Mouse (Mus musculus): Measurements from ENCODE around the gene Sorcs2. TPM values are rescaled to one million over a fixed set of nuclear protein-coding genes. Genes with fewer than 3 reads are reported as not detected.

The Sorcs2 gene
- polyA plus RNA-seq, 1 experiment from 2014 or later, result 12.9 TPM

DNA sequence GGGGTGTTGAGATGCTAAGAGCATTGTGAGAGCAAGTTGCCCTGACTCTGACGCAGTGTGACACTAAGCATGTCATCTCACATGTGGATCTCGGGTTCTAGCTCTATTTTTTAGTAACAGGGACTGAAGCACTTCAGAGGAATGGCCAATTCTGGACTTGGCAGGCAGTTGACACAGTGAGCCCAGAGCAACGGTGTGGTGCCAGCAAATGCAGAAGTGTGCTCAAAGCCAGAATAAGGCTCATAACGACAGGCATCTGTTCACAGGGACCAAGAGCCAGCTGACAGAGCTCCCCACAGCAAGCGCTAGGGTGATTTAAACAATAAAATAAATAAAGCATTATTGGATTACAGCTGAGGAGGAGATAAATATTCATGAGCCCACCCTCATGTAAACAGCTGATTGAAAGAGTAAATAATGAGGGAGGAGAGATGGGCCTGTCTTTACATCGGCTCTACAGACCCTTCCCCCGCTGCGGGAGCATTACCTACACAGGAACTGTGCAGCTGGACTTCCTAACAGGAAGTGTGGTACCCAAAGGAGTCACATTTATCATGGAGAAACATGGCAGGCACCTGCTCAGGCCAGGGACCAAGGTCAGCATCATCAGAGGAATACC, 267.4 kb downstream of the Sorcs2 start:
- H3K9ac ChIP-seq, result no peak overlapping the region
- no peaks in the 10 kb centered on the region for H3K9me3 ChIP-seq
- H3K4me2 ChIP-seq (replicated peaks), result no peak overlapping the region
- 59% methylated on average over 8 of the region's 8 CpGs for WGBS
- 0 out of 2 replicates have a peak, but pooled peaks cover 7% of the 10 kb centered on the region for H3K4me1 ChIP-seq
- H3K4me3 ChIP-seq, result no peak overlapping the region
- ATAC-seq (ENCODE audit: insufficient number of reproducible peaks, insufficient read depth, low FRiP score, low TSS enrichment), result no peak
- H3K27ac ChIP-seq, result no peak overlapping the region
- H3K27me3 ChIP-seq, result no peaks in the 10 kb centered on the region
- H3K36me3 ChIP-seq, result no peaks in the 10 kb centered on the region

GRCm38 (mm10) chr5:36129661-36130060, 268.3 kb downstream of the Sorcs2 start:
- Histone ChIP-seq H3K27ac (no peak overlapping the region), H3K9me3 (no peaks in the 10 kb centered on the region), H3K9ac (no peak overlapping the region), H3K36me3 (no peaks in the 10 kb centered on the region), H3K27me3 (no peaks in the 10 kb centered on the region), H3K4me3 (no peak overlapping the region), H3K4me2 (replicated peaks) (no peak overlapping the region), H3K4me1 (0 out of 2 replicates have a peak, but pooled peaks cover 7% of the 10 kb centered on the region)
- ATAC-seq (ENCODE audit: insufficient number of reproducible peaks, insufficient read depth, low FRiP score, low TSS enrichment), result no peak
- WGBS, result 74% methylated on average over 2 of the region's 2 CpGs

DNA sequence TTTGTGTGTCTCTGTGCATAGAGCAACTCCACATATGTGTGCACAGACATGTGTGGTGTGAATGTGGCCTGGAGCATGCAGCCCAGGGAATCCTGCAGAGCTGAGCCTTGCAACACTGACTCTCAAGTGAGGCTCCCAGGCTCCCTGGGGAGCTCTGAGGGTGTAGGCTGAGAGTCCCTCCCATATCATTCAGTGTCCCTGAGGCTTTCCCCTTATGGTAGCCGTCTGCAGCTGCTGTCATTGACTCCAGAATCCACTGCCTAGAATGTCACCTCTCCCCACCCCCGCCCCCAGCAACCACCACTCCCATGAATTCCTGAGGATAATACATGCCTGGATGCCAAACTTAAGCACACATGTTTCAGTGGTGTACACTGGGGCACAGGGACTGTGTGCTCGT, 269.4 kb downstream of the Sorcs2 start:
- whole genome bisulfite sequencing, result 55% methylated on average over 3 of the region's 3 CpGs
- H3K36me3 ChIP-seq, result no peaks in the 10 kb centered on the region
- H3K27ac ChIP-seq, result no peak overlapping the region
- H3K4me3 ChIP-seq, result no peak overlapping the region
- H3K4me2 ChIP-seq (replicated peaks), result no peak overlapping the region
- H3K9ac ChIP-seq, result no peak overlapping the region
- no peak for ATAC-seq (ENCODE audit: insufficient number of reproducible peaks, insufficient read depth, low FRiP score, low TSS enrichment)
- H3K4me1 ChIP-seq, result 0 out of 2 replicates have a peak, but pooled peaks cover 7% of the 10 kb centered on the region
- no peaks in the 10 kb centered on the region for H3K27me3 ChIP-seq
- H3K9me3 ChIP-seq, result no peaks in the 10 kb centered on the region

DNA sequence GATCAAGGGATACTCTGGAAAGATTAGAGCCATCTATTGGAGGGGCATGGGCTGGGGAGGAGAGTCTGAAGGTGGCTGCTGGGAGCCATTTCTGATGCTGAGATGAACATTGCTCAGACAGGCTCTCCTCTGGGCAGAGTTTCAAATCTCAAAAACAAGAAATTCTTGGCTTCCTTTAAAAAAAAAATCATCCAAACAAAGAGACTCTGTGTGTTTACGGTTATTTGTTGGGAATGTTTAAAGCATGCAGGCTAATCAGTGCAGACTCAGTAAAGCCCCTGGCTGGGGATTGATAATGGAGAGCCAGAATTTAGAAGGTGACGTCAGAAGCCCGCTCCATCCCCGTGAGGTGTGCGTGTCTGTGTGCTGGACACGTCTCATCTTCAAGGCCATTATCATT, 272.9 kb downstream of the Sorcs2 start:
- Histone ChIP-seq H3K4me3 (no peak overlapping the region), H3K27me3 (no peaks in the 10 kb centered on the region), H3K4me1 (0 out of 2 replicates have a peak, but pooled peaks cover 17% of the 10 kb centered on the region), H3K4me2 (replicated peaks) (no peak overlapping the region), H3K9me3 (no peaks in the 10 kb centered on the region), H3K9ac (no peak overlapping the region), H3K27ac (no peak overlapping the region), H3K36me3 (no peaks in the 10 kb centered on the region)
- no peak for ATAC-seq (ENCODE audit: insufficient number of reproducible peaks, insufficient read depth, low FRiP score, low TSS enrichment)
- 81% methylated on average over 6 of the region's 6 CpGs for WGBS

- H3K27ac ChIP-seq, result no peak overlapping the region
- no peaks in the 10 kb centered on the region for H3K9me3 ChIP-seq
- H3K9ac ChIP-seq, result no peak overlapping the region
- no peaks in the 10 kb centered on the region for H3K36me3 ChIP-seq
- H3K4me3 ChIP-seq, result no peak overlapping the region
- no peak for ATAC-seq (ENCODE audit: insufficient number of reproducible peaks, insufficient read depth, low FRiP score, low TSS enrichment)
- H3K4me1 ChIP-seq, result 0 out of 2 replicates have a peak, but pooled peaks cover 13% of the 10 kb centered on the region
- H3K27me3 ChIP-seq, result no peaks in the 10 kb centered on the region
- WGBS, result 69% methylated on average over 10 of the region's 10 CpGs
- no peak overlapping the region for H3K4me2 ChIP-seq (replicated peaks)
Measured at GRCm38 (mm10) chr5:36122987-36123386, 275.0 kb downstream of the Sorcs2 start.

DNA sequence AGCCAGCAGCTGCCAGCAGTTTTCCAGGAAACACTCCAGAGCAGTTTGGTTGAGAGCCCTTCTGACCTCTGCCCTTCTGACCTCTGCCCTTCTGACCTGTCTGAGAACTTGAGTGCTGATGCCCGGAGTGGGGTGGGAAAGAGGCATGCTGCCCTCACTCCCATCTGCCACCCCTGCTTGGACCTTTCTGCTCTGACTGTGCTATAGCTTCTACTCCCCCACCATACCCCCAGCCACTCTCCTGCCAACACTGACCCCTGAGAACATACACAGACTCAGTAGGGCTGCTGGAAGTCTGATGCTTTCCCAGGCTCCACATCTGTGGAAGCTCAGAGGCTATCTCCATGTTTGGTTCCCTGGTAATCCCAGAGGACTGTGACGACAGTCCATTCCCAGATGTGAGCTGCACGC, 277.0 kb downstream of the Sorcs2 start:
- Histone ChIP-seq H3K9me3 (no peaks in the 10 kb centered on the region), H3K27ac (no peak overlapping the region; the same call in 1 of the 2 replicates), H3K4me3 (no peak overlapping the region), H3K27me3 (no peaks in the 10 kb centered on the region), H3K9ac (no peak overlapping the region), H3K4me2 (replicated peaks) (no peak overlapping the region), H3K4me1 (0 out of 2 replicates have a peak, but pooled peaks cover 13% of the 10 kb centered on the region), H3K36me3 (no peaks in the 10 kb centered on the region)
- WGBS, result 9% methylated on average over 3 of the region's 3 CpGs
- no peak for ATAC-seq (ENCODE audit: insufficient number of reproducible peaks, insufficient read depth, low FRiP score, low TSS enrichment)

- Histone ChIP-seq H3K4me1 (0 out of 2 replicates have a peak, but pooled peaks cover 12% of the 10 kb centered on the region), H3K27ac (no peak overlapping the region), H3K9me3 (no peaks in the 10 kb centered on the region), H3K4me2 (replicated peaks) (no peak overlapping the region), H3K27me3 (no peaks in the 10 kb centered on the region), H3K9ac (no peak overlapping the region), H3K4me3 (no peak overlapping the region), H3K36me3 (no peaks in the 10 kb centered on the region)
- ATAC-seq (ENCODE audit: insufficient number of reproducible peaks, insufficient read depth, low FRiP score, low TSS enrichment), result no peak
- 67% methylated on average over 5 of the region's 5 CpGs for WGBS
Measured at GRCm38 (mm10) chr5:36118061-36118460, 279.9 kb downstream of the Sorcs2 start.

- Histone ChIP-seq H3K36me3 (no peaks in the 10 kb centered on the region), H3K27me3 (no peaks in the 10 kb centered on the region), H3K4me3 (no peak overlapping the region), H3K9me3 (no peaks in the 10 kb centered on the region), H3K4me2 (replicated peaks) (no peak overlapping the region), H3K27ac (no peak overlapping the region), H3K4me1 (0 out of 2 replicates have a peak, but pooled peaks cover 2% of the 10 kb centered on the region), H3K9ac (no peak overlapping the region)
- no peak for ATAC-seq (ENCODE audit: insufficient number of reproducible peaks, insufficient read depth, low FRiP score, low TSS enrichment)
- WGBS, result 58% methylated on average over 7 of the region's 7 CpGs
Measured at GRCm38 (mm10) chr5:36115519-36115918, 282.4 kb downstream of the Sorcs2 start.

DNA sequence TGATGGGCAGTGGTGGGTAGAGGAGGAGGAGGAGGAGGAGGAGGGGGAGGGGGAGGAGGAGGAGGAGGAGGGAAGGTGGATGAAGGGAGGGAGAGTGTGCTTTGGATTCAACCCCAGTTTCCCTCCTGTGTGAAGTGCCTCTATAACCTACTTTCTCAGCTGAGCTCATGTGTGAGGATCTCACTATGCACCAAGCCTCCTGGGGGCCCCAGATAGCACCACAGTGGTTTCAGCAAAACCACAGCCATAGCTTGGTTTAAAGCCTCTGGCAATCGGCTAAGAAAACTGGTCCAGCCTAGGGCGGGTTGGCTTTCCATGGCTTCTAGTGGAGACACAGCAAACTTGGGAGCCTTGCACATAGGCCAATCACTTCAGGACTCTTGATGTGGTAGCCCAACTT, 284.2 kb downstream of the Sorcs2 start:
- Histone ChIP-seq H3K9me3 (no peaks in the 10 kb centered on the region), H3K27me3 (no peaks in the 10 kb centered on the region), H3K4me1 (0 out of 2 replicates have a peak, but pooled peaks cover 2% of the 10 kb centered on the region), H3K36me3 (no peaks in the 10 kb centered on the region), H3K4me2 (replicated peaks) (no peak overlapping the region), H3K27ac (no peak overlapping the region), H3K4me3 (no peak overlapping the region), H3K9ac (no peak overlapping the region)
- ATAC-seq (ENCODE audit: insufficient number of reproducible peaks, insufficient read depth, low FRiP score, low TSS enrichment), result no peak
- 78% methylated on average over 2 of the region's 2 CpGs for WGBS

DNA sequence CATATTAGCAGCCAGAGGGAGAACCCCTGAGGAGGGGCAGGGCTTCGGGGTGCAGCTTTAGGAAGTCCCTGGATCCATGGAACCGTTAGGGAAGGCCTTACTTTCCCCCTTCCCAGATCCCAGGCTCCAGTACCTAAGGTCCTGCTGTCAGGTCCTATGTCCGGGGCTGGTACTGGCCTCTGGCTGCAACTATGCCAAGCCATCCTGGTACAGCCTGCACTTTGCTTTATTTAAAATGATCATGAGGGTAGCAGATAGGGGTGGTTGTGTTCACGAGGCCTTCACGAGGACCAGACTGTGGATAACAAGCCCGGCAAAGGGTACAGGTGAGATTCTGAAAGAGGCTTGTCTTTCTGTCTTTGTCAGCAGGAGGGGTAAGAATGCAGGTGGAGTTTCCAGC, 285.2 kb downstream of the Sorcs2 start:
- 0 out of 2 replicates have a peak, but pooled peaks cover 2% of the 10 kb centered on the region for H3K4me1 ChIP-seq
- no peak overlapping the region for H3K9ac ChIP-seq
- WGBS, result 73% methylated on average over 6 of the region's 6 CpGs
- H3K9me3 ChIP-seq, result no peaks in the 10 kb centered on the region
- H3K27me3 ChIP-seq, result no peaks in the 10 kb centered on the region
- no peak overlapping the region for H3K4me2 ChIP-seq (replicated peaks)
- no peak overlapping the region for H3K27ac ChIP-seq
- ATAC-seq (ENCODE audit: insufficient number of reproducible peaks, insufficient read depth, low FRiP score, low TSS enrichment), result no peak
- no peaks in the 10 kb centered on the region for H3K36me3 ChIP-seq
- no peak overlapping the region for H3K4me3 ChIP-seq

GRCm38 (mm10) chr5:36111516-36111915, 286.4 kb downstream of the Sorcs2 start:
- no peak overlapping the region for H3K4me2 ChIP-seq (replicated peaks)
- ATAC-seq (ENCODE audit: insufficient number of reproducible peaks, insufficient read depth, low FRiP score, low TSS enrichment), result no peak
- no peaks in the 10 kb centered on the region for H3K36me3 ChIP-seq
- 63% methylated on average over 3 of the region's 3 CpGs for WGBS
- no peaks in the 10 kb centered on the region for H3K27me3 ChIP-seq
- no peak overlapping the region for H3K9ac ChIP-seq
- no peak overlapping the region for H3K27ac ChIP-seq
- H3K4me1 ChIP-seq, result 0 out of 2 replicates have a peak, but pooled peaks cover 2% of the 10 kb centered on the region
- H3K9me3 ChIP-seq, result no peaks in the 10 kb centered on the region
- no peak overlapping the region for H3K4me3 ChIP-seq

DNA sequence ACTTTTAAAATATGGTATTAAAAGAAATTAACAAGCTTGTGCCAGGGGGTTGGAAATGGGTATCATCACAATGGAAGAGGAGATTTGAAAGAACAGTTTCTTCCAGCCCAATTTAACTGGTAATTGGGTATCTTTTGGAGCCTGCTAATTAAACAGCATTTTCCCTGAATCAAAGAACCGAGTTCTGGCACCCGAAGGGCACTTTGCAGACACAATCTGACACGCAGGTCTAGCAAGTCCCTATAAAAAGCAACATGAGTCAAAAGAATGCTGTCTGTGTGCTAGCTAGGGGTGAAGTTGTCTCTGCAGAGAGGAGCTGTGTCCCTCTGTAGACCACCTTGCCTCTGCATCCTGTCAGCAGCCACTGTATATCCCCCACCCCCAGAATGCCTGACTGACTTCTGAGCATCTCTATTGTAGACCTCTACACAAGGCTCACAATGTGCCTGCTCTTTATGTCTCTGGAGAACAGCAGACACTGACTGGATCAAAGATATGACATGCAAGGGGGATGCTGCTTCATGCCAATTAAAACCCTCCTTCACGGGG, 289.5 kb downstream of the Sorcs2 start:
- Histone ChIP-seq H3K9me3 (no peaks in the 10 kb centered on the region), H3K9ac (no peak overlapping the region), H3K4me1 (no peaks in the 10 kb centered on the region), H3K4me3 (no peak overlapping the region), H3K27ac (no peak overlapping the region), H3K36me3 (no peaks in the 10 kb centered on the region), H3K27me3 (no peaks in the 10 kb centered on the region), H3K4me2 (replicated peaks) (no peak overlapping the region)
- WGBS, result 71% methylated on average over 4 of the region's 4 CpGs
- no peak for ATAC-seq (ENCODE audit: insufficient number of reproducible peaks, insufficient read depth, low FRiP score, low TSS enrichment)
